Mouse (Mus musculus) C2C12 (cell line): Measurements from ENCODE around the gene Zfp94. TPM values are rescaled to one million over a fixed set of nuclear protein-coding genes. Genes with fewer than 3 reads are reported as not detected.

Experiments
- H3K27me3 ChIP-seq: one replicate; pipeline ENCODE4 v1.6.1; 2011; ENCODE audit not compliant: control insufficient read depth, insufficient read depth, insufficient read length
- H3K36me3 ChIP-seq: one replicate; pipeline ENCODE4 v1.6.1; 2011; ENCODE audit not compliant: control insufficient read depth, insufficient read depth
- H3K4me3 ChIP-seq: one replicate; pipeline ENCODE4 v1.5.1; 2011; ENCODE audit warnings: mild to moderate bottlenecking, control low read depth; ENCODE audit not compliant: poor library complexity, insufficient read depth, severe bottlenecking
- H3K79me2 ChIP-seq: one replicate; pipeline ENCODE4 v1.6.1; 2011; ENCODE audit not compliant: control insufficient read depth, insufficient read depth
- H3K79me3 ChIP-seq: one replicate; pipeline ENCODE4 v1.6.1; 2011; ENCODE audit warnings: low read depth, control low read depth
- H3ac ChIP-seq: one replicate; pipeline ENCODE3; 2011; ENCODE audit warnings: low read depth; ENCODE audit not compliant: control insufficient read depth, insufficient read length
- CEBPB ChIP-seq: IDR thresholded peaks from one replicate; pipeline ENCODE4 v1.6.1; 2011; ENCODE audit warnings: low read depth, mild to moderate bottlenecking, control low read depth, moderate library complexity
- CTCF ChIP-seq: IDR thresholded peaks from one replicate; pipeline ENCODE4 v1.5.1; 2011; ENCODE audit not compliant: control insufficient read depth, insufficient read depth, insufficient read length
- FOSL1 ChIP-seq: IDR thresholded peaks from one replicate; pipeline ENCODE4 v1.8.0; 2011; ENCODE audit warnings: mild to moderate bottlenecking, low read length; ENCODE audit not compliant: poor library complexity, insufficient read depth, severe bottlenecking
- MAX ChIP-seq: IDR thresholded peaks from one replicate; pipeline ENCODE4 v1.6.1; 2011; ENCODE audit warnings: mild to moderate bottlenecking, control low read depth
- MYOD1 ChIP-seq: IDR thresholded peaks from one replicate; pipeline ENCODE4 v1.6.1; 2011; ENCODE audit warnings: low read depth; ENCODE audit not compliant: control insufficient read depth, insufficient read length
- MYOG ChIP-seq: IDR thresholded peaks from one replicate; pipeline ENCODE4 v1.6.1; 2011; ENCODE audit not compliant: control insufficient read depth, insufficient read length; ENCODE audit errors: extremely low read depth
- USF1 ChIP-seq: IDR thresholded peaks from one replicate; pipeline ENCODE4 v1.6.1; 2011; ENCODE audit warnings: low read depth, mild to moderate bottlenecking, control low read depth, moderate library complexity
- polyA plus RNA-seq: library from polyadenylated mRNA; unstranded; fragments of >200 nt; fragmentation: generic; extraction: Trizol; gene quantifications from one replicate; pipeline ENCODE4 v1.2.1, GENCODE M21; 2012; ENCODE audit warnings: missing spikeins

Gene Zfp94
- polyA plus RNA-seq, 1 experiment, result 2.4 TPM

DNA sequence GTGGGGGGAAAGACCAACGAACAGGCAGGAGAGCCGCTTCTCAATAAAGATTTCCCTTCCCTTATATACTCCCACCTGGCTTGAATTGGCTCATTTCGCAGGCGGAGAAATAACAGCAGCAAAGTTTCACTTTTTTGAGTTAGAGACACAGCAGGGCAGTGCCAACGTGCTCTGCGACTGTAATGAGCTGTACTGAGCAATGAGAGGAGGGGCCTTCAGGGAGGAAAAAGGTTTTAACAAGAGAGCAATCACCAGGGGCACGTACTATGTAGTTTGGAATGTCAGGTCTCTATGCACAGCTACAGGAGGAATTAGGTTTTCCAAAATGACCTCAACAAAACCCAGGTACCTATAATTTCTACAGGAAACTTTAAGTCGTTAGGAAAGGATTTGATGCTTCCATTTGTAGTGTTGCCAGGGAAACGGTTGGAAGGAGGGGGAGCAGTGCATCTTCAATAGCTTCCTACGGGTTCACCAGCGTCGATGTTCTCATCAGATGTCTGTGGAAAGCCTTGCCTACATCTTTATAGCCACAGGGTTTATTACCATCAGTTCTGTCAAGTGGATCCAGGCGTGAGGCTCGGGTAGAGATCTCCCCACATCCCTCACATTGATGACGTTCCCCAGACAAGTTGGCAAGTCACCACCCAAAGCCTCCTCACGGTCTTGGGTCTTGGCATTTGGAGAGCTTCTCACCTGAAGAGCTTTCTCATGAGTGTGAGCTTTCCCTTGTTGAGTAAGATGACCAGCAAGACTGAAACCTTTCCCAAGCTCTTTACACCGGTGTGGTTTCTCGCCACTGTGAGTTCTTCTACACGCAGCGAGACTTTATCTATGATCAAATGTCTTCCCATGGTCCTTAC lies 10.0 kb upstream of the Zfp94 start:
- Histone ChIP-seq H3K36me3 (no peaks in the 10 kb centered on the region), H3K27me3 (peaks cover 8% of the 10 kb centered on the region), H3K79me3 (no peaks in the 10 kb centered on the region), H3ac (no peak overlapping the region), H3K4me3 (no peak overlapping the region), H3K79me2 (no peaks in the 10 kb centered on the region)
- TF ChIP-seq MYOD1 (no peak), CTCF (no peak), USF1 (no peak), FOSL1 (no peak), MAX (no peak), CEBPB (no peak), MYOG (no peak)

DNA sequence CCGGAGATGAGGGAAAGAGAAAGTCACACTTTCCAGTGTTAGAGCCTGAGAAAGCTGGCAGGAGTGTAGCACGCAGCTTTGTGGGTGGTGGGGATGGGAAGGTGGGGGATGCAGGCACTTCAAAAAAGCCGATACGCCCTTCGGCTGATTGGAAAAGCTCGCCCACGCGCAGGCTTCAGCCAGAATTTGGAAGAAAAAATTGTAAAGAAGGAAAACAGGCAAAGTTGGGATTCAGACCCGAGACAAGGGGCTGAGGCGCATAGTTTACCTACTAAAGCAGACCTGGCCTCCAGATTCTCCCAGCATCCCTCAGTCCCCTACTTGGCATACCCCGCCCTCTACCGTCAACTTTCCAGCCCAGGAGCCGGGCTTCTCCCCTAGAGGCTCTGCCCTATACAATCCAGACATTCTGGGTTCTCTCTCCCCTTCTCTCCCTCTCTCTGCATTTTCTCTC lies 9.2 kb upstream of the Zfp94 start:
- Histone ChIP-seq H3ac (no peak overlapping the region), H3K36me3 (no peaks in the 10 kb centered on the region), H3K27me3 (peaks cover 13% of the 10 kb centered on the region), H3K79me2 (no peaks in the 10 kb centered on the region), H3K4me3 (no peak overlapping the region), H3K79me3 (no peaks in the 10 kb centered on the region)
- no peak for TF ChIP-seq FOSL1
- TF ChIP-seq MAX, result no peak
- no peak for TF ChIP-seq USF1
- no peak for TF ChIP-seq CEBPB
- TF ChIP-seq MYOD1, result no peak
- TF ChIP-seq CTCF, result no peak
- TF ChIP-seq MYOG, result no peak

DNA sequence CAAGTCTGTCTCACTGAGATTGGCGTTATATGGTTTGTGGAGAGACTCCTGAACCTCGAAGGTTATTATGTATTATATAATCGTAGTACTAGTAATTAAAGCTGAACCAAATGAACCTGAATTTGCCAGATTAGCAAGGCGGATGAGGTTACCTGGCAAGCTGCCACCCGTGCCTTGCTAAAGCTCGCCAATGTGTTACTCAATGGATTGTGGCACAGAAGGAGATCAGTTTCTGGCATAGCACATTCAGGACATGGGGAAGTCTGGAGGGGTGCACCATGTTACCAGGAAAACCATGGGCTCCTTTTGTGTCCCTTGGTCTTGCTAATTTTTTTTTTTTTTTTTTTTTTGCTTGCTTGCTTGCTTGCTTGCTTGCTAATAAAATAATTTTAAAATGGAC lies 8.7 kb upstream of the Zfp94 start:
- Histone ChIP-seq H3ac (no peak overlapping the region), H3K79me3 (no peaks in the 10 kb centered on the region), H3K79me2 (no peaks in the 10 kb centered on the region), H3K4me3 (no peak overlapping the region), H3K27me3 (peaks cover 13% of the 10 kb centered on the region), H3K36me3 (no peaks in the 10 kb centered on the region)
- no peak for TF ChIP-seq CEBPB
- TF ChIP-seq CTCF, result no peak
- no peak for TF ChIP-seq FOSL1
- TF ChIP-seq MYOG, result no peak
- TF ChIP-seq MAX, result no peak
- TF ChIP-seq MYOD1, result no peak
- TF ChIP-seq USF1, result no peak

DNA sequence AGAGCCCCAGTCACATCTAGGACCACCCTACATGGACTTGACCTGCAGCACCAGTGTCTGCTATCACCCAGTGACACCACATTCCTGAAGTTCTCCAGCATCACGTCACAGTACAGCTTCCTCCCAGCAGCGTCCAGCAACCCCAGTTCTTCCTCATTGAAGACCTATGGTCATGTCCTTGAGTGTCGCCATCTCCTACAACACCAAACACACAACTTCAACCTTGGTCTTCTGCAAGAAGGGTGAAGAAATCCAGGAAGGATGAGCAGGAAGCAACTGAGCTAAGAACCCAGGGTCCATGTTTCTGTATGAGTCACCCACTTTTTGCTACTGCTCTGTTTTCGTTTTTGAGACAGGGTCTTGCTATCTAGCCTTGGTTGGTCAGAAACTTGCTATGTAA lies 6.1 kb upstream of the Zfp94 start:
- H3K4me3 ChIP-seq, result no peak overlapping the region
- TF ChIP-seq MAX, result no peak
- TF ChIP-seq USF1, result no peak
- TF ChIP-seq CEBPB, result no peak
- TF ChIP-seq CTCF, result no peak
- TF ChIP-seq MYOD1, result no peak
- TF ChIP-seq MYOG, result no peak
- TF ChIP-seq FOSL1, result no peak
- H3K79me2 ChIP-seq, result no peaks in the 10 kb centered on the region
- H3K36me3 ChIP-seq, result no peaks in the 10 kb centered on the region
- peaks cover 16% of the 10 kb centered on the region for H3K27me3 ChIP-seq
- no peak overlapping the region for H3ac ChIP-seq
- no peaks in the 10 kb centered on the region for H3K79me3 ChIP-seq

DNA sequence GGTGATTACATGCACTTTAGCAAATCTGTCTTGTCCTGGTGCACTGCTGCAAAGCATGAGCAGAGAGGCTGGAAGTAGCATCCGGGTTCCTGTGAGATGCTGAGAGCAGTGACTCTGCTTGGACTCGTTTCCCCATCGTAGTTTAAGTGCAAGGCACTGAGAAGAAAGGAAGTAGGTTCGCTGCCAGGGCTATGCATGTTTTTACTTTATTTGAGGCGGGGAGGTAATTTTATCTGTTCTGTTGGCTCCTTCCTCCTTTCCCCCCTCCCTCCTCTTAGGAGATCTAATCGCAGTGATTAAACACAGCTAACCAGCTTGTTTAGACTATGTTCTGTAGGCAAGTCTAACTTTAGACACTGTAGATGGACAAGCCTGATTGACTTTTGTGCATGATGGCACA lies 2.5 kb upstream of the Zfp94 start:
- Histone ChIP-seq H3K27me3 (peaks cover 11% of the 10 kb centered on the region), H3ac (no peak overlapping the region), H3K4me3 (no peak overlapping the region), H3K36me3 (no peaks in the 10 kb centered on the region), H3K79me3 (no peaks in the 10 kb centered on the region), H3K79me2 (no peaks in the 10 kb centered on the region)
- no peak for TF ChIP-seq FOSL1
- TF ChIP-seq USF1, result no peak
- no peak for TF ChIP-seq MAX
- no peak for TF ChIP-seq CEBPB
- TF ChIP-seq MYOD1, result no peak
- TF ChIP-seq MYOG, result no peak
- TF ChIP-seq CTCF, result no peak
